Mouse (Mus musculus): ENCODE data around the gene Pibf1.

Gene Pibf1

DNA sequence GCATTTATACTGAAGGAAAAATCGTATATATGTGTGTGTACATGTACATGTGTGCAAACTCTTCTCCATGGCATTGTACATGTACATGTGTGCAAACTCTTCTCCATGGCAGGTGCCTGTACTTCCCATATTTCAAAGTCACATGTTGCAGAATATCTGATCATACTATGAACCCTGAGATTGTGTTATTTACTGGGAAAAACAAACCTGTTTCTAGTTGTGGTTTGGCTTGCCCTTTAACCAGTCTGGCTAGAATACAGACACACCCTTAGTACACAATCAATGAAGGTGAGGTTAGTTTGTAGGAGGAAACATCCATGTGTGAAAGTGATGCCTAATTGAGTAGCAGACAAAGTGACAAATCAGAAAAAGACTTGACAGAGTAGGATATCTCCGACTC lies 29.8 kb downstream of the Pibf1 start:
- CTCF ChIA-PET = no interaction called here
- POLR2A ChIA-PET = no interaction called here

DNA sequence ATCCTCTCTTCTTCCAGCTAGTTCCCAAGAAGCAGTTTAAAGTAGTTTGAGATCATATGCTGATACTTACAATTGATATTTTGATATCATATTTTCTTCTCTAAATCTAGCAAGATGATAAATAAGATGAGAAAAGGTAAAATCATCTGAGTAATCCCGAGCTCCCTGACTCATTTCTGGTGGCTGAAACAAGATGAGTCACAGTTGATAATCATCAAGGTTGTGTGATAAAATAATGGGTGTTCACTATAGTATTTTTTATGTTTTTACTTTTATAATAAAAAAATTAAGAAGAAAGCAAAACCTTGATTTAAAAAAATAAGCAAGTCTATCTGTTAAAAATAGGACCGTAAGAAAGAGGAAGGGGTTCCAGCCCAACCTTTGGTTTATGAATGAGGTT lies 34.8 kb downstream of the Pibf1 start:
- POLR2A ChIA-PET = no interaction called here

DNA sequence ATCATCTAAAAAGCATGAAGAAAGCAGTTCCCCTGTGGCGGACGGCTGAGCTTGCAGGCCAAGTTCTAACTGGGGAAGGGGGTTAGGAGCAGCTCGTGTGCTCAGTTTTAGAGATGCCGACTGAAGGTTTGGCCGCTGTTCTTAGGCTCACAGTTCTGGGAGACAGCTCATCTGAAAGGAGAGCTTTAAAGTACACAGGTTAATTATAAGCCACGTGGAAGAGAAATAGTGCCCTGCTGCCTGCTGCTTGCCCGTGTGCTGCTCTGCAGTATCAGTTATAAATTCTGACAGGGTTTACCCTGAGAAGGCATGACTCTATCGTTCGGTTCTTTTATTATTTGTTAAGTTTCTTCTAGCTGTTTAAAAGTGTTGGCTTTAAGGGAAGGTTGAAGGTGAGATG lies 36.5 kb downstream of the Pibf1 start:
- ChIA-PET CTCF (interaction anchor here in 1 of 4 experiments (0.5 kb wide), 1 partner anchor 223 kb away, joined by 4 read pairs; no protein-coding TSS in a partner anchor), POLR2A (interaction anchor here in 2 of 4 experiments (0.5 to 1.1 kb wide), 3 partner anchors 44 to 191 kb away, joined by 3 read pairs; partner anchors contain the start of gene Klf5 (in 1 of the 2))

More for the DNA sequence above, 34.8 kb downstream of the Pibf1 start:
- CTCF ChIA-PET = no interaction called here

DNA sequence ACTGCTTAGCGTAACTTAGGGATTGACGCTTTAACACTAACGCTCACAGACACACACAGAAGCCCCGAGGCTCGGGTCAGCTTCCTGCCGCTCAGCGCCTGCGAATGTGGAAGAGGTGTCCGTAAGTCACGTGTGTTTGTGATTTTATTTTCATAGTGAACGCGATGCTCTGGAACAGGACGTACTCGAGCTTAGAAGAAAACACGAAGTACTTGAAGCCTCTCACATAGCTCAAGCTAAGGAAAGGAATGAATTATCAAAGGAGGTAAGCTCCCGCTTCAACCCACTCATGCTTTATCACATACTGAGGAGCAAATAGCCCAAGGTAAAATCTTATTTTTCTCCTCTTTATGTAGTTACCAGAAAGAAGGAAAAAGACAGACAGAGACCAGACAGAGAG lies 37.1 kb downstream of the Pibf1 start:
- CTCF ChIA-PET = interaction anchor here in 1 of 4 experiments (0.5 kb wide), 1 partner anchor 222 kb away, joined by 4 read pairs; no protein-coding TSS in a partner anchor
- POLR2A ChIA-PET = interaction anchor here in 2 of 4 experiments (0.8 to 1.1 kb wide), 2 partner anchors 44 to 162 kb away, joined by 3 read pairs; partner anchors contain the start of gene Klf5 (in 1 of the 2)

DNA sequence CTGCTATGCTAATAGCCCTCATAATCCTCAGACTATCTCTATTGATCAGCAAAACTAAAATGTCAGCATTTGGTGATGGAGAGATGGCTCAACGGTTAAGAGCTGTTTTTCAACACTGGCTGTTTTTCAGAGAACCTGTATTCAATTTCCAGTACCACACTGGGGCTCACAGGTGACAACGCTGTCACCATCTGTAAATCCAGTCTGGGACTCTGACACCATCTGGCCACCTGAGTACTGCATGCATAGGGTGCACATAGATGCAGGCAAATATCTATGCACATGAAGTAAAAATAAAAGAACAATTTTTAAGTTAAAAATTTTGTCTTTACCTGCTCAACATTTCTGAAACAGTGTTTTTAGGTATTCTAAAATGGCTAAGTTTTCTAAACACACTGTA lies 40.8 kb downstream of the Pibf1 start:
- POLR2A ChIA-PET = interaction anchor here in 1 of 4 experiments (1.8 kb wide), 1 partner anchor 40 kb away, joined by 5 read pairs; the partner anchor contains the start of genes Dis3 and Pibf1
- CTCF ChIA-PET = no interaction called here

DNA sequence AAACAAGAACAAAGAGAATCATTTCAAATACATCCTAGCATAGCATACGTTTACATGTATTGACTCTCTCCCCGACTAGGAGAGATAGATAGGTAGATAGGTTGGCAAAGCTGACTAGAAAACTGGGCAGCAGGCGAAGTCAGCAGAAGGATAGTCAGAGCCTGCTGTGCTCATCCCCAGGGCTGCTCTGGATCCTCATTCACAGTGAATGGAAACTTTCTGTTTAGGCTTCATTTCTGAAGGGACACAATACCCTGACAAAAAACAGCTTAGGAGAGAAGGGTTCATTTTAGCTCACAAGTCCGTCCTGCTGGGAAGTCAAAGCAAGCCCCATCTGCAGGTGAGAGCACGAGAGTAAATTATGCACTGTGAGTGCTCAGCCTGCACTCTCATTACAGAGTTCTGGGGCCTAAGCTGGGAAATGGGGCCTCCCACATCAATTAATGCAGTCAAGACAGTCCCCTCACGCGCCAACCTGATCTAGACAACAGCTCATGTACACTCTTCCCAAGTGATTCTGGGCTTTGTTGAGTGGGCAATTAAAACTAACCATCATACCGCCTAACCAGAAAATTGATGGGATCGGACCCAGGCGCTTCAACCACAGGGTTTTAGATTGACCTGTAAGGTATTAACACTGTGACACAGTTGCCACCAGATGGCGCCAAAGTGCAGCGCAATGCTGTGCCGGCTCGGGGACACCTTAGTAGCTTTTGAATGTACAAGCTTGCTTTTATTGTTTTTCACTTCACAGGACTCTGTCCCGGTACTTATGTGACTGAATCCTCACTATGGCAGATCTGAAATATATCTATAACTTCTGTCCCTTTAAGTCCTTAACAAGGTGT lies 42.8 kb downstream of the Pibf1 start:
- CTCF ChIA-PET = interaction anchor here (0.5 to 3.5 kb wide), 51 partner anchors 9 to 1612 kb away, joined by 3 to 17 read pairs (median 4); partner anchors contain the start of genes Dis3 (in 2 of the 4), Pibf1 (in 2 of the 4) and Klf5 (in 1 of the 4)
- POLR2A ChIA-PET = interaction anchor here in 3 of 4 experiments (0.5 to 1.8 kb wide), 25 partner anchors 32 to 753 kb away, joined by 3 to 11 read pairs (median 3); partner anchors contain the start of genes Klf5 (in 2 of the 3) and Dis3 (in 1 of the 3)

DNA sequence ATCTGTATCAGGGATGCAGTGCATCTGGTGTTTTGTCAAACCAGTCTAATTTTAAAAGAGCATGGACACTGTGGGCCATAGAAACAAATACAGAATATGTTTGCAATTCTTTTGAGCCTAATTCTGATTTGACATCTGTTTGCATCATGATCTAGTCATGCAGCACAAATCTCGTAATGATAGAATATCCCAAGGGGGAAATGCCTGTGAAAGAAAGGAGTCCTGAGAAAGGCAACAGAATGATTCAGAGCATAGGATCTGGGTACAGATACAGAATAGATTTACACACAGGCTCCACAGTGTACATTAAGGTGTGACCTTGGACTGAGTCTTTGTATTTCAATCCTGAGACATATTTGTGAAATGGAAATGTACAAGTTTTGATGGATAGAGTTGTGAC lies 47.6 kb downstream of the Pibf1 start:
- ChIA-PET POLR2A (no interaction called here), CTCF (interaction anchor here in 1 of 4 experiments (0.5 kb wide), 1 partner anchor 820 kb away, joined by 5 read pairs; no protein-coding TSS in a partner anchor)

DNA sequence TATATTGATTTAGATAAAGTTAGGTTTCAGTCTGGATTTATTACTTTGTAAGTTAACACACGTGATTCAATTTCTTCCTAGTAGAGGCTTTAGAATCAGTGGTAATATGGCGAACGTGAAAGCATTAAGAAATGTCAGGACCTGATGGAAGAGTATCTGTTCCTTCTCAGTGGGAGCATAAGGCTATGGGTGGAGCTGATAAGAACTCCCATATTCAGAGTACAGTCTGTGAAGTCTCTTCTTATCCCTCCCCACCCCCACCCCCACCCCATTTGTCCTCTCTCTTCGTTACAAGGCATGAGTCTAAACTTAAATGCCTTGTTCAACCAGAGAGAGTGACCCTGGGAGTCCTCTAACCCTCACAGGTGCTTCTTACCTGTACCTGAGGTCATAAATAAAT lies 53.5 kb downstream of the Pibf1 start:
- ChIA-PET CTCF (no interaction called here), POLR2A (no interaction called here)

DNA sequence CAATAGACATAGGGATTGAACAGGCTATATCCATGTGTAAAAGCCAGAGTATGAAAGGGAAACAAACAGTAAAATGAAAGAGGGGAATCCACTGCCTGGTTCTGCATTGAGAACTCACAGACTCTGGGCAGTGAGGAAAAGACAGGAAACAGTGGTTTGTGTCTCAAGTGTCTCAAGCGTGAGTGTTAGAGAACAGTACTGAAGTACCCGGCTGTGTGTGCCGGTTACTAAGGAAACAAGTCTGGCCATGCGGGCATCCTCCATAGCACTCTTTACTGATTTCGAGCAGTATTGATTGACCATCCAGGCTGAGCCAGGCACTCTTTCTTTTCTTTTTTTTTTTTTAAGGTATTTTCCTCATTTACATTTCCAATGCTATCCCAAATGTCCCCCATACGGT lies 60.7 kb downstream of the Pibf1 start:
- ChIA-PET CTCF (no interaction called here), POLR2A (no interaction called here)

DNA sequence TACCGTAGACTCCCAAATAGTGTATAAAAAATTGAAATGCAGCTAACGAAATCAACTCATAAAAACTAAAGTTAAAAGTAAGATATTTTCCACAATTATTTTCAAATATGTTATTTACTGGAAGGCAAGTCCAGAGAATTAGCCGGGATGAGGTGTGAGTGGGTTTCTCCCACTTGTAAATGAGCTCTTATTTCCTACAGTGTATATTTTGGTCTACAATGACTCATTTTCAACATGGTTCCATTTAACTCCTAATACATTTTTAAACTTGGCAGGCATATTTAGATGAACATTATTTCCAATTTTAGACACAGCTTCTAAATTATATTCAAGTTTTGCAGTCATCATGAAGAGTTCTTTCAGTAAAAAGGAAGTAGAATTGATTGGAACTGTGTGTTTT lies 63.8 kb downstream of the Pibf1 start:
- CTCF ChIA-PET = no interaction called here
- POLR2A ChIA-PET = interaction anchor here in 1 of 4 experiments (1.0 kb wide), 1 partner anchor 143 kb away, joined by 3 read pairs; no protein-coding TSS in a partner anchor

DNA sequence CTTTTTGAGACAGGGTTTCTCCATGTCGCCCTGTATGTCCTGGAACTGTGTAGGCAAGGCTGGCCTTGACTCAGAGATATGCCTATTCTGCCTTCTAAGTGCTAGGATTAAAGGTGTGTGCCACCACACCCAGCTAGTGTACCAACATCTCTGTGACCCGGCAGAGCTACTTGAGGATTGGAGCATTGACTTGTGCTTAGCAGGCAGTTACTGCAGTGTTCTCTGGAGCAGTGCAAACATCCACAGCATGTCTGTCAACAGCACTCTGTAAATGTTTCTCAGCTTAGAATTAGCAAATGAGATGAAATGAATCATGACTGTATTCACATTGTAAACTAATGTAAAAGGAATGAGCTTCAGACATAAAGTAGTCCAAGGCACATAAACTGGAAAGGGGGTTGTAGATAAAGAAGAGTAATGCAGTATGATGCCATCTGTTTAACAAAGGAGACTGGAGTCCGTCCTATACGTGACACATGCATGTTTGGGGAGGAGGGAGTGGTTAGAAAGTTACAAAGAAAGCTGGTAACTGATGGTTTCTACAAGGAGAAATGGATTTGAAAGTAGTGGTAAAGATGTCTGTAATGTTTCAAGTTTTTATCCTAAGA lies 75.0 kb downstream of the Pibf1 start:
- POLR2A ChIA-PET = interaction anchor here in 2 of 4 experiments (0.7 to 1.4 kb wide), 5 partner anchors 19 to 124 kb away, joined by 3 read pairs; partner anchors contain the start of gene Klf5 (in 1 of the 2)
- CTCF ChIA-PET = no interaction called here

DNA sequence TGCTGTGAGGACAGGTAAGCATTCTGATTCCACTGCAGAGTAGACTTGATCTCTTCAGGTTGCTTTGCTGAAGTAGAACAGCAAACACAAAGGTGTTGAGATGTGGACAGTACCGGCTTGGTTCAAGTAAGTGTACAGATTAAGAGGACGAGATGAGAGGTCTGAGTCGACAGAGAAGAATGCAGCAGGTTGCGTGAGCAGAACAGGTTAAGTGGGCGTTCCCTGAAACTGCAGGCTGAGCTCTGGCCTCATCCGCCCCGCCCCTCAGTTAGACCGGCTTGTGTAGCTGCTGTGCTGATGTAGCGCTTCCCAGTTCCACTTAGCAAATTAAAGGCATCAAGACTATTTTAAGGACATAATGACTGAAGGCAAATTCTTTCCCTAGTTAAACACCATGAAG lies 77.3 kb downstream of the Pibf1 start:
- ChIA-PET POLR2A (interaction anchor here in 3 of 4 experiments (0.6 to 1.5 kb wide), 9 partner anchors 9 to 640 kb away, joined by 3 to 7 read pairs (median 4); partner anchors contain the start of genes Dis3 (in 1 of the 3) and Pibf1 (in 1 of the 3)), CTCF (interaction anchor here in 2 of 4 experiments (0.8 to 1.0 kb wide), 2 partner anchors 34 kb away, joined by 3 to 4 read pairs; no protein-coding TSS in a partner anchor)

DNA sequence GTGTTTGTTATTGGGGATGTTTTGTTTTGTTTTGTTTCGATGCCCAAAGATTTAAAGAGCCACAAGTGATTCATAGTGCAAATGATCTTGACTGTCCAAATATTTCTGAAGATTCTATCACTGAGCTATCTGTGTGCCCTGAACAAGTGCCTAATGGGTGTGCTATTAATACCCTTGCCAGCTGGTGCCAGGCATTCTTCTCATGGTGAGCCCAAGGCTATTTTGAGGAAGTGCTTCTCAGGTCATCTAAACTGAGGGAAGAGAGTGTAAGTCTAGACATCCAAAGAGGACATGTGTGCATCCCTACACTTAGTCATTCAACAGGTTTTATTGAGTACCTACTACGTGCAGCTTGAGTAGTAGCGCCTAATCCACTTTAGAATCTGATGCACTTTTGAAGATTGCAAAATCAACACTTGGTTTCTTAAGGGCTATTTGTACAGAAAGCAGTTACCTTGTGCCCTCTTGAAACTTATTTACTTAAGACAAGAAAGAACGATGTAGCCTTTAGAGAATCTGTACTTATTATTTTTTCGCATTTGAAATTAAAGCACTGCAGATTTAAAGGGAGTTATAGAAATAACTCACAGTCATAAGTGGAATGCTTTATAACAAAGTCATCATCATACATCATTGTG lies 91.0 kb downstream of the Pibf1 start:
- ChIA-PET POLR2A (no interaction called here), CTCF (no interaction called here)

DNA sequence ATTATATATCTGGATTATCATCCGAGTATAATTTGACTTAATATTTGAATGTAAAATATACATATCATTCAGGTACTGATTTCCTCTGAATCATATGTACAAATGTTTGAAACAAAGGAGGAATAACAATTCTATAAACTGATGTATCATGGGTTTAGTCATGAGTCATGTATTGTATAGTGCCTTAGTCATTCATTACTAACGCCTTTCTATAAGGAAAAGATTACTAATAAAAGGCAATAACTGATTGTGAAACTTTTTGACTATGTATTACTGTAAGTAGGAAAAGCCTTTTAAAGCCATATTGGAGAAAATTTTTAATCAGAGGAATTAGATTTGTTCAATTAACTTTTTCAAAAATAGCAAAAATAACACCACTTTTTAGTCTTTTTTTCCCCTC lies 106.6 kb downstream of the Pibf1 start:
- POLR2A ChIA-PET = interaction anchor here in 2 of 4 experiments (0.6 to 1.3 kb wide), 2 partner anchors 36 to 106 kb away, joined by 3 to 5 read pairs; partner anchors contain the start of gene Dis3 (in 1 of the 2)
- CTCF ChIA-PET = no interaction called here

DNA sequence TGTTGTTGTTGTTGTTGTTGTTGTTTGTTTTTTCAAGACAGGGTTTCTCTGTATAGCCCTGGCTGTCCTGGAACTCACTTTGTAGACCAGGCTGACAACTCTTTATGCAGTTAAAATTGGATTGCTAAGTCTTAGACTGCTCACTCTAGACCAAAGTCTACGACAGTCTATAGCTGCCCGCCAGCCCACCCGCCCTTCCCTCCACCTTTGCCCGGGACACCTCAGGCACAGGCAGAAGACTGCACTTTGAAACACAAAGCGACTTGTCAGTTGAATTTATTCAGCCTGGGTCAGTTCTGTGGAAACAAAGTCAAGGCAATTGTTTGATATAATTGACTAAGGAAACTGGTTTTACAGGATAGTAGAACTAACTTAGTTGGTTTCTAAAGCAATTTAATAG lies 107.4 kb downstream of the Pibf1 start:
- CTCF ChIA-PET = no interaction called here
- POLR2A ChIA-PET = interaction anchor here in 3 of 4 experiments (0.5 to 1.3 kb wide), 3 partner anchors 107 to 569 kb away, joined by 3 read pairs; partner anchors contain the start of gene Dis3 (in 1 of the 3)

DNA sequence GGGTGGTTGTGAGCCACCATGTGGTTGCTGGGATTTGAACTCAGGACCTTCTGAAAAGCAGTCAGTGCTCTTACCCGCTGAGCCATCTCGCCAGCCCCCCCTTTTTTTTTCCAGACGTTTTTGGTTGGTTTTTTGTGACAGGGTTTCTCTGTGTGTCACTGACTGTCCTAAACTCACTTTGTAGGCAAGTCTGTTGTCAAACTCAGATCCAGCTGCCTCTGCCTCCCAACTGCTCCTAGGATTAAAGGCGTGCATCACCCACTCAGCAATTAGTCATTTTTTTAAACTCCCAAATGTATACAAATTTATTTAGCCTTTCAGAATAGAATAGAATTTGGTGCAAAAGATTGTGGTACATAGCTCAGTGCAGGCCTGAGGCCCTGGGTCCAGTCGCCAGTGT lies 111.2 kb downstream of the Pibf1 start:
- CTCF ChIA-PET = interaction anchor here in 1 of 4 experiments (0.5 kb wide), 1 partner anchor 27 kb away, joined by 4 read pairs; no protein-coding TSS in a partner anchor

DNA sequence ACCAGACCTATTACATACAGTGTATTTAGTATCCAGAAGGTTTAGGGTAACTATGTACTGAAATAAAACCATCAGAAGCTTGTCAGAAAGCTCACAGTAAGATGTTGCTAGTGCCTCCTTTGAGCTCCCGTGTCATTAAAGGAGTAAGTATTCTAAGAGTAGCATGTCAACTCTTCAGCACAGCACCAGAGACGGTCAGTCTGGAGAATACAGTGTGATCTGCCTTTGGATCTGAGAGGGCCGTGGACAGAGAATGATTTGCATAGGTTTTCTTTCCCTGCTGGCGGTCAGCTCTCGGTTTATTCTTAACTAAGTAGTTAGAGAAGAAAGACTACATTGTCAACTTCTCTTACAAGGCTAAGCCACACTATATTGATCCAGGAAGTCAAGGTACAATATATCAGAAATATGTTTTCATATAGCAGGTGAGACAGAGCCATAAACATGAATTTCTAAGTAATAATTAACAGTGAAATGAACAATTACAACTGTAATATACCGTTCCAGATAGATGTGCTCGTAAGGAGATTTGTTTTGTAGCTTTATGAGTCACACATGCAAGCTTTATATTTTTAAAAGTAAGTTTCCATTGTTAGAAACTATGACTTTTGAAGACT lies 119.3 kb downstream of the Pibf1 start:
- ChIA-PET POLR2A (interaction anchor here in 1 of 4 experiments (0.8 to 1.0 kb wide), 2 partner anchors 13 to 16 kb away, joined by 3 to 4 read pairs; no protein-coding TSS in a partner anchor), CTCF (interaction anchor here in 1 of 4 experiments (0.7 kb wide), 1 partner anchor 494 kb away, joined by 3 read pairs; no protein-coding TSS in a partner anchor)

More for the DNA sequence above, 111.2 kb downstream of the Pibf1 start:
- POLR2A ChIA-PET = interaction anchor here in 2 of 4 experiments (0.6 to 1.1 kb wide), 3 partner anchors 18 to 89 kb away, joined by 3 to 4 read pairs (median 4); no protein-coding TSS in a partner anchor

DNA sequence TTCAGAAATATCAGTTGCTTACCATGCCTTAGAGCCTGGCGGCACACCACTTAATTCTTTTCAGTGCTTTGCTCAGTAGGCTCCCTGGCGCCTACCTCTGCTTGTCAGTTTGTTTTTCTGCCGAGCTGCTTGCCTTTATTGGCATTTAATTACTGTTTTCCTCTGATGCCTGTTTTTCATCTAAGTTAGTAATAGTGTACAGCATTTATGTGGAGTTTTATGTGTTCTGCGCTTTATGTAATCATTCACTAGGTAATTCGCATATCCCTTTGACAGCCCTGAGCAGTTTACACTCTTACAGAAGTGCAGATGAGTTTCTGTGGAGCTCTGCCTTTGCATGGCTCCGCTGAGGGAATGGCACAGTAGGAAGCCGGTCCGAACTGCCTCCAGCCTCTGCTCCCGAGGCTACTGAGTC lies 120.5 kb downstream of the Pibf1 start:
- ChIA-PET POLR2A (interaction anchor here in 3 of 4 experiments (0.6 to 1.6 kb wide), 10 partner anchors 8 to 815 kb away, joined by 3 to 11 read pairs (median 3); partner anchors contain the start of gene Klf5 (in 2 of the 3)), CTCF (interaction anchor here in 1 of 4 experiments (0.9 kb wide), 1 partner anchor 14 kb away, joined by 3 read pairs; no protein-coding TSS in a partner anchor)
